Mouse (Mus musculus) kidney, adult 11 months (tissue): ENCODE measurements around the gene Aprt.
"Not testable (repeated sequence)": the region's sequence is repeated elsewhere in the genome, so short reads cannot be mapped to it uniquely, and the experiment has no call there.

ENCODE experiments used
- DNase-seq: peaks from one replicate; pipeline ENCODE4 v3.0.0; 2022

The Aprt gene

DNA sequence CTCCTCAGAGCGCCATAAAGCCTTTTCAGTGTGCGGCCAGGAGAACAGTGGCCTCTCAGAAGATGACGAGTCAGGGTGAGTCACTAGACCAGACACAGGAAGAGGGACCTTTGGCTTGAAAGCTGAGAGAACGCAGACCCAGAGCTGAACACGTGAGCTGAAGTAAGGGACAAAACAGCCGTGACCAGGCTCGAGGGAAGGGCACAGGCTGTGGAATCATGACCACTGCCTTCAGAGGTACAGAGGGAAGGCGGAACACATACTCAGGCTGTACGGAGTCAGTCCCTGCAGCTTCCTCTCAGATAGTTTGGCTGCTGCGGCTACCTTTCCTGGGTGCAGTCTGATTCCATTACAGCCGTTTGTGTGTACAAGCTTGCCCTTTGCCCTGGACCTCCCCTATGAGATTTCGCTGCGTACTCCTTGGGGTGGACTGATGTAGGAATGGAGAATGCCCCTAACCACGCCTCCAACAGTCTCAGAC, 8.7 kb upstream of the Aprt start:
- DNase-seq = peak; percentile 25

GRCm38 (mm10) chr8:122584981-122585380, 8.3 kb upstream of the Aprt start:
- no peak for DNase-seq

- DNase-seq = no peak
Observed at GRCm38 (mm10) chr8:122580926-122581325, 4.2 kb upstream of the Aprt start.

DNA sequence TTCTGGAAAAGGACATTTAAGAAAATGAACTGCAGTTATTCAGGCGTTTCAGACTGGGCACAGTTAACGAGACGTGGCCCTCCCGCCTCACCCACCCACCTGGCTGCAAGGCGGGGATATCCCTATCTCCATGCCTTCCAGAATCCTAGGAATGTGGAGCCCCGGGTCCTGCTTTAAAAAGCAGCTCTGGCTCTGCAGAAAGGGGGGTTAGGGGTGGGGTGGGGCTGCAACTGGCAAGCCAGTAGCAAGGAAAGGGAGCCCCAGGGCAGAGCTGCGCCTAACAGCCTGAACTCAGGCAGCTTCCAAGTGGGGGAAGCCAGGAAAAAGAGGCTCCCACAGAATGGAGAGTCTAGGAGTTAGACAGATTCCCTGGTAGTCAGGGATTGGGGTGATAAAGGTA, 2.5 kb upstream of the Aprt start:
- DNase-seq = peak; percentile 16

DNA sequence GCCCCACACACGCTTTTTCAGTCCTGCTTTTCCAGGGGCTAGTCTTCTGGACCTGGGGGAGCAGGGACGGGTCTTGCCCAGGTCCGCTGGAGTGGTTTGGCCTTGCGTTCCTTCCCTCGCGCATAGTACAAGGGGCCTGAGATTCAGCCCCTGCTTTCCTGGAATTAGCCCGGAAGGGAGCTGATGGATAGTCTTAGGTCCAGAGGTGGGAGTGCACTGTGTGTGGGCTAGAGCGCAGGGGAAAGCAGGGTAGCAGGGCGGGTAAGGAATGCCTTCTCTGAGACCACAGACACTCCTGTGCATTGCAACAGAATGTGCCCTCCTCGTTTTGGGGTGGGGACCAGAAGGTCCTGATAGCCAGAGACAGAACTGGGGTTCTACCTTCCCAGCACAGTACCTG, 407 bp upstream of the Aprt start:
- DNase-seq = no peak

DNA sequence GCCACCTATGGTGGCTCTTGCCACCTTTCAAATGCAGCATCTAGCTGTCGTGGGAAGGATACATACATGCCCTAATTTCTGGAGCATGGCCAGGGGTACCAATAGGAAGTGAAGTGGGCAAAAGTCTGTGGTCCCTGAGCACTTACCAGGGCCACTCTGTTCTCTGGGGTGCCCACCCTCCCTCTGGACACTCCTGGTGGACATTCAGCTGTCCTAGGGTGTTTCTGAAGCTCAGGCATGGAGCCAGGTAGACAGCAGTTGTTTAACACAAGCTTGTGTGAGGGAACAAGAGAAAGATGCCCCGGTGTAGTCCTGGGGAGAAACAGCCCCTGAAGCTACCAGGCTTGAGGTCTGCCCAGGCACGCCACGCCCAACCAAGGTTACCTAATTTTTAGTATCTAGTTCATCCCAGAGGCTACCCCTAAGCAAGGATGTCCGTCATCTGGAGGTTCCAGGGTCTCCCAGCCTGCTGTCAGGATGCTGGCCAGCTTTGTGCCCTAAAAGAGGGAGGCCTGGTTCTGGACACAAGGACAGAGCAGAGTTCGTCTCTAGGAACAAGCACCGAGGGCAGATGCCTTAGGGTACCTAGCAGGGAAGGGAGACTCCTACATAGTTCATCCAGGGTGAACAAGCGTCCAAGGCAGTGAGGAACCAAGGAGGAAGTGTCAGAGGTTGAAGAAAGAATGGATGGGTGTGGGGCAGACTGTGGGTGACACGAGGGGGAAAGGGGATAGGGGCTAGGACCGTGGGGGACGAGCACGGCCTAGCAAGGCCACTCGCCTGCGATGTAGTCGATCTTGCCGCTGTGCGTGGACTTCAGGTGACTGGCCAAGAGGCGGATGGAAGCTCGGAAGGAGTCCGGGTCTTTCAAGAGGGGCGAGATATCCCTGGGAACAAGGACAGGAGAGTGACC, 718 bp downstream of the Aprt start:
- DNase-seq = no peak

DNA sequence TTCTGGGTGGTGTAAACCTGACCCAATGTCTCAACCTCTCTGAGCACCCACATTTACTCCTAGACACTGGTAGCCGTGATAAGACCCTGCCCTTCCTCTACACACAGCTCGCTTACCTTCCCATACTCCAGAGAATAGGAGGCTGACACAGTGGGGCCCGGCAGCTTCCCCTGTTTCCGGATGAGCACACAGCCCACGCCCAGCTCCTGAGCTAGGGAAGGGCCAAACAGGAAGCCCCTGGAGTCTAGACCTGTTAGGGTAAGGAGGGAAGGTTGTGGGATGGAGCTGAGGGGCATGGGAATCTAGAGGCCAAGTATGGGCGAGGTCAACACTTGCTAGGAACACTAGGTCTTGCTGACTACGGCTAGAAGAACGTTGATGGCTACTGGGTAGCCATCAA, 1.4 kb downstream of the Aprt start:
- no peak for DNase-seq

DNA sequence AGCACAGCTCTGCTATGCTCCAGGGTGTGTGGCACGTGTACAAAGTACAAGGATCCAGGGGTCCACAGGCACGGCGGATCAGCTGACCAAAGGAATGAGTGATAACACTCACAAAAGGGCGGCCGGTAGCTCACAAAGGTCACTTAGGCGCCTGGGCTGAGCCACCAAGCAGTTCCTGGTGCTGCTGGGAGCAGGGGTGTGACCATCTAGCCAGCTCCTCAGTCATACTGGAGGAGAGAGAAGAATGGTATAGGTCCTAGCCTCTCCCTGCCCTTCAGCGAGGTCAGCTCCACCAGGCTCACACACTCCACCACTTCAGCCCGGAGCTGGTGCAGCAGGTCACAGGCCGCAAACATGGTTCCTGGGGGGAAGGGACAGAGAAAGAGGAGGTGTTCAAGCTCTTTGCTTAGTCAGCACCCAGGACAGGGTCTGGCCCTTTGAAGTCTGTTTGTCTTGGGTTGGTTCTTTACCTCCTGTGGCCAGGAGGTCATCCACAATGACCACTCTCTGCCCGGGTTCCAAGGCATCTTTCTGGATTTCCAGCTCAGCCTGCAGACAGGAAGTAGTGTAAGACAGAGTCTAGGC, 1.9 kb downstream of the Aprt start:
- DNase-seq = peak; percentile 46

DNA sequence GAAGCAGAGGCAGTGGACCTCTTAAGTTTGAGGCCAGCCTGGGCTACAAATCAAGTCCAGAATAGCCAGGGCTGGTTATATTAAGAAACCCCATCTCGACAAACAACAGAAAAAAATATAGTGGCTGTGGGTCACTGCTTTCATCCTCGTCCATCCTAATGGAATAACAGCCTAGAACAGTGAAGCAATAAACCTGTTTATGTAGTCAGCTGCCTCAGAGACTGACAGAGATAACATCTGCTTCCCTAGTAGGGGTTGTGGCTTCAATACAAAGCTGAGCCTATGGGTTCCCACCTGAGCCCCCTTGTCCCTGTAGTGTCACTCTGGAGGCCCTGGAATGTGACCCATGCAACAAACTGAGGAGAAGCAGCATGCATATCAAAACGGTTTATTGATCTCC, 2.4 kb downstream of the Aprt start:
- DNase-seq = no peak

GRCm38 (mm10) chr8:122573577-122573976, 3.1 kb downstream of the Aprt start:
- DNase-seq = no peak

DNA sequence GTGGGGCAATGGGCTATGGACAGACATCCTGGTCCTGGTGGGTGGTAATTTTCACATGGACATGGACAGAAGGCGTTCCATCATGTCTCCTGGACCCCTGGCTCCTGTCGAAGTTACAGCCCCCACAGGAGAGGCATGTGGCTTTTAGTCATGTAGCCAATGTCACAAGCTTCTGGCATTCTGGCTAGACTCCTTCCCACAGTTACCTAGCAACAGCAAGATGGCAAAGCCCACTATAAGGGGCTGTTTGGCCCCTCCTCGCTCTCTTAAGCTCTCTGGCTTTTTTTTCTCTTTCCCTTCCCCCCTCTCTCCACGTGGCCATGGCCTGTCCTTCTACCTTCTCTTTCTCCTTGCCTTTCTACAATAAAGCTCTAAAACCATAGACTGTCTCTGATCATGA, 3.5 kb downstream of the Aprt start:
- DNase-seq = not testable (repeated sequence)

GRCm38 (mm10) chr8:122572751-122573150, 4.0 kb downstream of the Aprt start:
- DNase-seq = peak; percentile 74

DNA sequence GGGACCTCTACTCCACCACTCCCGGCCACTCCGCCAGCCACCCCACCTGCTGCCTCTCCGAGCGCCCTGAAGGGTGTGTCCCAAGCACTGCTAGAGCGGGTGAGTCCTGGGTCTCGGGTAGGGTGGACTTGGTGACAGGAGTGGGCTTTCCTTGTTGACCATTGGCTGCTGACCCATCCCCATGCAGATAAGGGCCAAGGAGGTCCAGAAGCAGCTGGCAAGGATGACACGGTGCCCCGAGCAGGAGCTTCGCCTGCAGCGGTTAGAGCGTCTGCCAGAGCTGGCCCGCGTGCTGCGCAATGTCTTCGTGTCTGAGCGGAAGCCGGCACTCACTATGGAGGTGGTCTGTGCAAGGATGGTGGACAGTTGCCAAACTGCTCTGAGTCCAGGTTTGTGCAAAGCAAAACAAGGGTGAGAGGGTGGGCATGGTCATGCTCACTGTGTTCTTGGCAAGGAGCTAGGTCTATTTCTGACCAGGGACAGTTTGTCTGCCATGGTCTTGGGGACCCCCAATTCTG, 4.9 kb downstream of the Aprt start:
- DNase-seq = no peak

DNA sequence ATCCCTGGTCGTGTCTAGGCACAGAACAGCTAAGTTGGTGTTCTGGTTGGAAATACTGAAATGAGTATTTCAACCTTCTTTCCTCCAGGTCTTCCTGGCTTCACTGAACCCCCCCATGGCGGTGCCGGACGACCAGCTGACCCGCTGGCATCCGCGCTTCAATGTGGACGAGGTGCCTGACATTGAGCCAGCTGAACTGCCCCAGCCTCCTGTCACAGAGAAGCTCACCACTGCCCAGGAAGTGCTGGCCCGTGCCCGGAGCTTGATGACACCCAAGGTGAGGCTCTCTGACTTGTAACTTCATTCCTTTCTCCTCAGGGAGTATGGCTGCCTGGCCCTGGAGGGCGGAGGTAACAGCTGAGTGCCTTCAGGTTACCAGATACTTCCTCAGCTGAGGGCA, 5.6 kb downstream of the Aprt start:
- DNase-seq = no peak

- DNase-seq = no peak
Observed at GRCm38 (mm10) chr8:122569996-122570395, 6.7 kb downstream of the Aprt start.

DNA sequence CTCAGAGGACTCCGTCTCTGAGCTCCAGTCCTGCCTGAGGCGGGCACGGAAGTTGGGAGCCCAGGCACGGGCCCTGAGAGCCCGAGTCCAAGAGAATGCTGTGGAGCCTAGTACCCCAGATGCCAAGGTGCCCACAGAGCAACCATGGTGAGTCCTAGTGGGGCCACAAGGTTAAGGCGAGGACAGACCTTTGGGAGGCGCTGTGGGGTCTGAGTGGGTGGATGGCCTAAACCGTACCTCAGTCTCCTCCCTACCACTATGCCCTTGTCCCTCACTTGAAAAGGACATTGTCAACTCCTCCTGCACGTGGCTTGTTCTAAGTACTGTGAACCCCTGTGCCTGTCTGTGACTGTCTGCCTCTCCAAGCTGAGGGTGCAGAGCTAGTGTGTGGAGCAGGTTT, 7.4 kb downstream of the Aprt start:
- DNase-seq = no peak

DNA sequence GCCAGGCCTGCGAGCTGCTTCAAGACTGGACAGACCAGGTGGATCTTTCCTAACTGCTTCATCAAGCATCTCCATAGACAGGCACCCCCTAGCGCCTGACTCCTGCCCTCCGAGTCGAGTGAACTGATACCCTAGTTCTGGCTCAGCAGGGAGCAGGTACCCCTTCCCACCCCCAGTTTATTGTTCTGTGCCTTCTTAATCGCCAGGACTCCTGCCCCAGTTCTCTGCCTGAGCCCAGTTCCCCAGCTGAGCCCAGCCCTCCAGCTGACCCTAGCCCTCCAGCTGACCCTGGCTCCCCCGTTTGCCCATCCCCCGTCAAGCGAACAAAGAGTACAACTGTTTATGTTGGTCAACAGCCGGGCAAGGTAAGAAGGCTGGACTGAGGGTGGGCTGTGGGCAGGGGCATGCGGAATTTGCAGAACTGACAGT, 7.8 kb downstream of the Aprt start:
- no peak for DNase-seq

GRCm38 (mm10) chr8:122568109-122568504, 8.6 kb downstream of the Aprt start:
- DNase-seq = no peak

- DNase-seq = peak; percentile 93
Observed at GRCm38 (mm10) chr8:122567361-122568108, 9.2 kb downstream of the Aprt start, which contains the start of gene Cdt1. Cdt1 (plus strand) TSS chr8:122568015.

- DNase-seq = no peak
Observed at GRCm38 (mm10) chr8:122566766-122567165, 9.9 kb downstream of the Aprt start.

DNA sequence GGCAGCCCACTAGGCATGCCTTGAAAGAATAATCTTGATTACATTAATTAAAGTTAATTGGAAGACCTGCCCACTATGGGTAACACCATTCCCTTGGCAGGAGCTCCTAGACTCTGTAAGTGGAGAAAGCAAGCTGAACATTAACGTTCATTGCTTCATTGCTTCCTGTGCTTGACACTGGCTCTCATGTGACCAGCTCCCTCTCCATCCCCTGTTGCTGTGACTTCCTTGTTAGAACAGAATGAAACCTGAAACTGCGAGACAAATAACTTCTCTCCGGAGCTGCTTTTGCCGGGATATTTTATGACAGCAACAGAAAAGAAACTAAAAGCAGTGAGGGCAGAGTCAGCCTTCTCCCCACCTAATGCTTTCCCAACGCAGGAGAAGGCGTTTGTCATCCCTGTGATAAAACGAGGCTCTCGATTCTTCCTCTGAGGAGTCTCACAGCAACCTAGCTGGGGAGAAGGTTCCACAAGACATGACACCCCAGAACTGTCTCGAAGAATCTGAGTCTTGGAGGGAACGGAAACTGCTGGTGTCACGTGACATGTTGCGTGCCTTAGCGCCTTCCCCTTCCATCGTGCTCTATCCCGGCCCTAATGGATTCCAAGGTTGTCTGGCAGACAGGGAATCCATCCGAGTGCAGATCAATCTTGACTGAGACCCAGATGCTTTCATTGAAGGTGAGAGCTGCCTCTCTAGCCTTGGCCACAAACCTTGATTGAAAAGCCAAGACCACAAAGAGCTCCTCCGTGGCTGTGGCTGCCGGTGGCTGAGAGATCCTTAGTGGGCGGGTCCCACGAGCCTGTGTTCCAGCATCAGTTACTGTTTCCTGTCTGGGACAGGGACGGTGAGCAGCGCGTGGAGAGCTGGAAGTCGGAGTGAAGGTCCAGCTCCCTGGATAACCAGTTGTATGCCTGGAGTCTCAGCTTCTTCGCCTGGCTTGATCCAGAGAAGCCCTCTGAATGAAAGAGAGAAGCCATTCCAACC, 12.1 kb downstream of the Aprt start:
- DNase-seq = no peak

DNA sequence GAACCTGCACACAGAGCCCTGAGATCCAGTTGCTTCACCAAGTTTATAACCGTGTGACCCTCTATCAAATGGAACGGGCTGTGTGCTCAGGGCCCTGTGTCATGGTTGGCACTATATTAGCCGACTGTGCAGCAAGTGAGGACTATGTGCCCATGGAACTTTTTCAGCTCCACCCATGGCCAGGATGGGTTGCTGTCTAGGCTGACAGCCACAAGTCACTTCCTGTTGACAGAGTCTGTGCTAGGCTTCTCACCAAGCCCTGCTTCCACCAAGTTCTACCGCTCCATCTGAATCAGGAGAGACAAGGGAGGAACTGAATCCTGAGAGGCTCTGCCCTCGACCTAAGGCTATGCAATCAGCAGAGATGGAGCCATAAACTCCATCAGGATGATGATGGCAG, 15.5 kb downstream of the Aprt start:
- DNase-seq = no peak
